Mouse (Mus musculus) B cell, adult 67 days (primary cell): ENCODE data around the gene Gpr173. TPM values are rescaled to one million over a fixed set of nuclear protein-coding genes. Genes with fewer than 3 reads are reported as not detected.

Source experiments
- total RNA-seq, 2 experiments: library from RNA; stranded (reverse); gene quantifications; 4 replicates each; pipeline ENCODE4 v1.2.4; 2023

Gpr173 gene
- not detected for total RNA-seq

DNA sequence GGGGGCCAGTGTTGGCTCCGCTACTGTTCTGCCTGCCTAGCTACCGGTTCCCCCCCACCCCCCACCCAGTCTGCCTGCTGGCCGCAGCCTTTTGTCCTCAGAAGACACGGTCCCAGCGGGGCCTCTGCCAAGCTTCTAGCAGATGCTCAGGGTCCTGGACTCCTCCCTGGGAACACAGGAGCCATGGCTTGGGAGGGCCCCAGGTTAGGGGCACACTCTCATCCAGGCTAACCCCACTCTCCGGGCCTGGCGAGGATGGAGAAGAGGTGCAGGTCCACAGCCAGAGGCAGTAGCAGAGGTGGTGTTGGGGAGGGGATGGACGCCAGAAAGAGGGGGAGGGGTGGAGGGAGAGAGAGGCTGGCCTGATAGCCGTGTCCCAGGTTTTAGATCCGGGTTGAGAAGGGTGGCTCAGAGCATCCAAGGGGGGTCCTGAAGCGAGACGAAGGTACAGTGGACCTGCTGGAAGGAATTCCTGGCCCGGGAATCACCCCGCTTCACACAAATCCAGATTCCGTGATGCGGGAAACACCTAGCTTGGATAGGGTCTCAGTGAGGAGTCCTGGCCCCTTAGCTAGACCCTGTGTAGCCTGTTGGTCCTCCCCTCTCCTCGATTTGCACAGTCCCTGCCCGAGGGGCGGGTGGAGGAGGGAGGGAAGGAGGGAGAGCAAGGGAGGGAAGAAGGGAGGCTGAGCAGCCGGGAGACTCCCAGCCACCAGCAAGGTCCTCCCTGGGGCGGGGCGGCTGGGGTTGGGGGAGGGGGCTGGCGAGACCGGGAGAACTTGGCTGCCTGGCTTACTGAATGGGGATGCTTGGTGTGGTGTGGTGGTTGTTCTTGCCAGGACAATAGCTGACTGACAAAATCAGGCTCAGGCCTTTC is at the start of gene Gpr173:
Gpr173 (minus strand) TSS at position 308 of the 877 bp plus-strand sequence.

GRCm38 (mm10) chrX:152342358-152342901 is 26.1 kb downstream of the Gpr173 start, which contains the start of gene Tspyl2:
Tspyl2 (minus strand) TSS chrX:152342425.

DNA sequence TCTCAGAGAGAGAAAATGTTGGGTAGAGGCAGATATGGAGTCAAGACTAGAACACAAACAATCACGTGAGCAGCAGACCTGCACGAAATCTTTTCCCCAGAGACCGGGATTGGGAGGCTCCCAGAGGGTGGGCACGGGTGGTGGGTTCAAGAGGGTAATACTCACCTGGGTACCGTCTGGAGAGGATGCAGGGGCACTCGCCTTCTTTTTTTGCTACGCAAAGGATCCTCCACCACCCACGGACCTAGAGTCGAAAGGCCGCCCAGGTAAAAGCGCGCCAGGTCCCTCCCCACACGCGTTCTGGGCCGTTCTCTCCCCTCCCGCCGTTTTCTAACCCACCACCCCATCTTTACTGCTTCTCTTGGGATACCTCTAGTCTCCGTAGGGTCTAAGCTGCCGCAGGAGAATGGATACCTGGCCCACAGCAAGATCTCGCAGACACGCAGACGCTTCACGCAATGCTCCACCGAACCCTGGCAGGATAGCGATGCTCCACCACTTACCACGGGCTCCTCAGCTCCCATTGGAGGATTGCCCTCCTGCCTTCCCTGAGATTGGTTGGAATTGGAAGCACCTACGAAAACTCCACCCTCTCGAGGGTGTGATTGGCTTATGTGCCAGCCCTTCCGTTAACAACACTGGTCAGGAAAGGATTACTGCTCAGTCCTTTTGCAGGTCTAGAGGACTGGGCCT is 41.4 kb downstream of the Gpr173 start, which contains the start of gene Kantr:
Kantr (minus strand) TSS at position 500 of the 693 bp plus-strand sequence.

Other genes starting within 250 kb of the Gpr173 start
- gene Iqsec2, start 224.4 kb downstream of the Gpr173 start, total RNA-seq = 1 to 10 TPM in 1 of 2 experiments, under 1 TPM in 1; 0.87 to 2.6 TPM
- gene Kdm5c, start 135.7 kb downstream of the Gpr173 start, total RNA-seq = 100 to 1,000 TPM in 1 of 2 experiments, 10 to 100 TPM in 1; 93.5 to 148 TPM
- 10 to 100 TPM; 17.5 to 17.7 TPM for gene Kantr, start 41.2 kb downstream of the Gpr173 start, total RNA-seq
- 10 to 100 TPM; 81.7 to 85.9 TPM for gene Tspyl2, start 26.3 kb downstream of the Gpr173 start, total RNA-seq
- not detected for gene Cldn34a, start 194.6 kb upstream of the Gpr173 start, total RNA-seq